ENCODE assay signal across 26 mouse cellular contexts in genomic region chr2:14684231-14684630, GRCm38 (mm10).
"Had no signal": no experiment of that assay in that cellular context is flagged by ENCODE, and none has a peak within 500 bp of the region (broad histone marks: within the 10 kb centered on the region; RNA-seq: fewer than 3 reads in every experiment).

No protein-coding gene starts in this region.

- H3K27me3 ChIP-seq: heart, embryonic 12.5 days; hindbrain, embryonic 12.5 days; kidney, embryonic 15.5 days; limb, embryonic 13.5 days; limb, embryonic 15.5 days; liver, embryonic 12.5 days had no signal

- H3K4me3 ChIP-seq: gastrocnemius, adult 2 months; heart, embryonic 10.5 days; heart, embryonic 12.5 days; hindbrain, embryonic 10.5 days; hindbrain, embryonic 12.5 days; kidney, embryonic 15.5 days; limb, embryonic 13.5 days; limb, embryonic 15.5 days; liver, embryonic 12.5 days had no signal

- H3K9ac ChIP-seq: heart, embryonic 12.5 days; hindbrain, embryonic 12.5 days; hindbrain, embryonic 14.5 days; kidney, embryonic 15.5 days; limb, embryonic 13.5 days; limb, embryonic 15.5 days; liver, embryonic 12.5 days; liver, embryonic 14.5 days had no signal

- H3K9me3 ChIP-seq: heart, embryonic 10.5 days; heart, embryonic 12.5 days; hindbrain, embryonic 10.5 days; hindbrain, embryonic 12.5 days; kidney, embryonic 15.5 days; limb, embryonic 13.5 days; limb, embryonic 15.5 days; liver, embryonic 12.5 days had no signal

- DNase-seq: gastrocnemius, adult 2 months; gastrocnemius, postnatal 10 days; gastrocnemius, postnatal 25 days; heart, adult 18-20 months; heart, postnatal 10 days; heart, postnatal 4 days; kidney, adult 11 months; kidney, adult 2 months; kidney, adult 9 months; kidney, postnatal 14 days; kidney, postnatal 36 days; left cerebral cortex, postnatal 4 days; lung, adult 18-20 months had no signal

- H3K4me2 ChIP-seq: heart, embryonic 12.5 days; hindbrain, embryonic 12.5 days; hindbrain, embryonic 14.5 days; kidney, embryonic 15.5 days; limb, embryonic 13.5 days; limb, embryonic 15.5 days; liver, embryonic 12.5 days had no signal

- H3K4me1 ChIP-seq: heart, embryonic 10.5 days; heart, embryonic 12.5 days; hindbrain, embryonic 10.5 days; hindbrain, embryonic 12.5 days; kidney, embryonic 15.5 days; limb, embryonic 13.5 days; limb, embryonic 15.5 days; liver, embryonic 12.5 days had no signal

- H3K27ac ChIP-seq: gastrocnemius, adult 2 months; heart, embryonic 10.5 days; hindbrain, embryonic 10.5 days; hindbrain, embryonic 12.5 days; hindbrain, embryonic 14.5 days; kidney, embryonic 15.5 days; kidney, postnatal 0 days; limb, embryonic 13.5 days; limb, embryonic 15.5 days; liver, embryonic 12.5 days; liver, embryonic 14.5 days had no signal

- ATAC-seq: hindbrain, embryonic 16.5 days; intestine, embryonic 16.5 days; liver, embryonic 12.5 days had no signal

- H3K36me3 ChIP-seq: heart, embryonic 10.5 days; heart, embryonic 12.5 days; hindbrain, embryonic 10.5 days; hindbrain, embryonic 12.5 days; kidney, embryonic 15.5 days; limb, embryonic 13.5 days; limb, embryonic 15.5 days; liver, embryonic 12.5 days had no signal
